Mouse (Mus musculus): ENCODE measurements around the gene Bsg.
A peak's percentile ranks its signal among the peaks of the same experiment; 100 is the strongest.
"Not testable (repeated sequence)": the region's sequence is repeated elsewhere in the genome, so short reads cannot be mapped to it uniquely, and the experiment has no call there.

Gene Bsg

DNA sequence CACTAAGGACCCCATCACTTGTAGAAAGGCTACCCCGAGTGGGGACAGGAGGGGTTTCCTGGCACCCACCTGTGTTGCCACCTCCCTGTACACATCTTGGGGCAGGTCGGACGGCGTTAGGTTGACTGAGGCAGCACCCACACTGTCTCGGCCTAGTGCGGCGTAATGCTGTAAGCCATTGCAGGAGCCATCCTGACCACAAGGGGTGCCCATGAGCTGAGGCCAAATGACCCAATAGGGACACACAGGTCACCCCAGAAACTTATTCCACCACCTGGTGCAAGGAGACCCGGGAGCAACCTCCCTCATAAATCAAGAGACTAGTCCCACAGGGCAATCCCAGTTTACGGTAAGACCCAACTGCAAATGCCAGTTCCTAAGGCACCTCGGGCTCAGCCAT is 34.0 kb downstream of the Bsg start:
- peak; percentile 36 for DNase-seq

DNA sequence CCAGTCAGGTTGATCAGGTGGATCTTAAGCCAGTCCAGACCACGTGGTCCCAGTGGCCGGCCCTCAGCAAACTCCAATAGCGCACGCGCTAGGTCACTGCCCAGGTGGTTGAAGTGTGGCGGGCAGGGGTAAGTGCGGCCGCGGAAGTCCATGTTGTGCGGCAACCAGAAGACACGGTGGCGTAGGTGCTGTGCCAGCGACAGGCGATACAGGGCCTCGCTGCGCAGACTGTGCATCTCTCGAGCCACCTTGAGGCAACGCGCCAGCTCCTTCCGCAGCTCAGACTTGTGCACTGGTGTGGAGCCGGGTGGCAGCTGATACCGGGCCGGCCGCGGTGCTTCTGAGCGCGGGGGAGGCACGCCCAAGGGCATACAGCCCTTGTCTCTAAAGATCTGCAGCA is 34.9 kb downstream of the Bsg start:
- DNase-seq: no peak

DNA sequence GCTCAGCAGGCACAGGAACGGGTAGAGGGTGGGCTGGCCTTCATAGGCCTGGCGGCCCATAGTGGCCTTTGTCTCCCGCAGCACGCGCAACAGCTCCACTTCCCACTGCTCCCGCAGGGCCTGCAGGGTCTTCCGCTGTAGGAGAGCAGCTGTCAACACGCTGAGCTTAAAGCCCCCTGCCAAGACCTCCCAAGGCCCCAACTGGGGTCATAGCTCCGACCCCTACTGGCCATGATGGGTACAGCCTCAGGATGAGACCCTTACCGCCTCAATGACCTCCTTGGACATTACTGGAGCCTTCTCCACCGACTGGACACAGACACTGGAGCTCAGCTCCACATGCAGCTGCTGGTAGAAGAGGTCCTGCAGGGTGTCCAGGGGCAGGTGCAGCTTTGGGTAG is 36.6 kb downstream of the Bsg start:
- DNase-seq: no peak

DNA sequence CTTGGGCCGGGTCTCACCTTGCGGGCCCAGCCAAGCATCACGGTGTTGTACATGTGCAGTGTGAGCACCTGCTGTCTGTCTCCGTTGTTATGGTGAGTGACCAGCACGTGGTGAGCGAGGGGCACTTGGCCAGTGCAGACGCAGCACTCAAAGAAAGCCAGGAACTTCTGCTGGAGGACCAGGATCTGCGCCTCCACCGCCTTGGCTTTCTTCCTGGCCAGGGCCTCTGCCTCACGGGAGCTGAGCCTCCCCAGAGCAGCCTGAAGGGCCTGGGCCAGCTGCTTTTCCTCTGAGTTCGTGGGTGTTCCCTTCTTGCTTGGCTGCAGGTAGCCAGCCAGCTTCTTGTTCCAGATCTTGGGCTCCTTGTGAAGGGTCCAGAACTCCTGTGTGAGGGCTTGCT is 38.9 kb downstream of the Bsg start:
- DNase-seq: no peak

DNA sequence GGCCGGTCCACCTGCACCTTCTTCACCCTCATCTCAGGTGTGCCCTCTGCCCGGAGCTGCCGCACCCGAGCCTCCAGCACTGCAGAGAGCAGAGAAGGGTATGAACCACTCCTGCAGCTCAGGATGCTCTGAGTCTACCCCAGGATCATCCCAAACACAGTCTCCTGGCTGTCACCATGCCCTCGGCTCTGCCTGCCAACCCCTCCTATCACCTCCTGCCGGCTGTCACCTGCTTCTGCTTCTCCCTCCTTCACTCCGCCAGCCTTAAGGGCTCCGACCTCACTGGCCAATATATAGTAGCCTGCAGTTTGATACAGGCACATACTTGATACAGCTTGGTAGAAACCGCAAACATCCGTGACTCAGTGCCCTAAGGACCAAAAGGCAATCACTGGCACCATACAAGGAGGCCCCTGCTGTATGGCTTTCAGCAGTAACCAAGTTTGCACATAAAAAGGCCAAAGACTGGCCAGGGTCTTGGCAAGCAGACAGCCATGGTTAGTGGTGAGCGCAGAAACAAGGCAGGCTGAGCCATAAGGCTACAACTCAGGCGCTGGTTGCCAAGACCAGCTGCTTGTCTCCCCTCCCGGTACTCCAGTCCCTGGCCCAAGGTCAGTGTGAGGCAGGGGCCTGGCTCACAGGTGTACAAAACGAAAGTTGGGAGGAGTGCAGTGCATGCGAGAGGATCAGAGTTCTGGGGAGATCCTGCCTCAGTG is 39.5 kb downstream of the Bsg start:
- DNase-seq: no peak

DNA sequence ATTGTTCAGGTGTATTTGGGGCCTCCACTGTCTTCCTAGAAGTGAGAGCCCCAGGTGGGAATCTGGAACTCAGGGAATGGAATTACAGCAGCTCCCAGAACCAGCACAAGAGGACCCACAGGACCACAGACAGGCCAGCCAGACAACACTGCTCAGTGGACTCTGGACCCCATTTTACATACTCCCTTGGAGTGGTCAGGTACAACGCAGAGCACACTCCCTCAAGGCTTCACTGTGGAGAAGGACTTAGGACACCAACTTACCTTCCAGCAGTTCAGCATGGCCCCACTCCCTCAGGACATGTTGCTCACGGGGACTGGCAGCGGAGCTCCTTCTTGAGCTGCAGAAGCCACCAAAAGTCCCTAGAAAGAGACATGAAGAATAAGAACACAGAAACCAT is 41.1 kb downstream of the Bsg start:
- no peak for DNase-seq

DNA sequence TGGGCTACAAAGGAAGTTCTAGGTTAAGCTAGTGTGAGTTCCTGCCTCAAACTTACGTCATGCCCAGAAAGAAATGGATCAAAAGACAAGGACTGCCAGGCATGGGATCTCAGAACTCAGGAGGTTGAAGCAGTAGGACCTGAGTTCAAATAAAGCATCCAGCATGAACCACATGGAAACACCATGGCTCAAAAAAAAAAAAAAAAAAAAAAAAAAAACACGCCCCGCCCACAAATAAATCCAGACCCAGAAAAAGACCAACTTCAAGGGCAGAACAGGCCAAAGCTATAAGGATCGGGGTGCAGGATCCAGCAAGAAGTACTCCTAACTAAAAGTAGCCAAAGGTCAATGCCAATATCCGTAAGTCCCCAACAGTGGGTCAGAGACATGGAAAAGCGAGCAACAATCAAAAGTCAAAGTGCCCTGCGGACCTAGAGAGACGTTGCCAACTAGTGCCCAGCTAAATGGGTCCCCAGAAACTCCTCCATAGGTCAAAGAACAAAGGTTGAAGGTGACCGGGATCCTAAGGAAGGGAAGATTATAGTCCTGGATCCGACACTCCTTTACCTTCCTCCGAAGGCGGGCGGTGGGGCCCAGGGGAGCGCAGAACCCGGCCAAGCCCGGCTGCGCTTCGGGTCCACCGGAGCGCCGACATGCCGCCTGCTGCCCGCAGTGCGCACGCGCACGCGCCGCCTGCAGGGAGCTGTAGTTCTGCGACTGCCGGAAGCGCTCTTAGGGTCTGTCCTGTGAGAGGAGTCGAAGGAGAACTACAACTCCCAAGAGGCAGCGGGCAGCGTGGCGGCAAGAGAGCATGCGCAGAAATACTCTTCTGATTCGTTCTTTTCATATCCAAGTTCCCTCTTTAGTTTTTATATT is 41.8 kb downstream of the Bsg start, which contains the start of gene Polrmt:
Gene Polrmt (minus strand): TSS at position 684 of the 876 bp plus-strand sequence.
- peak; percentile 96 for DNase-seq

DNA sequence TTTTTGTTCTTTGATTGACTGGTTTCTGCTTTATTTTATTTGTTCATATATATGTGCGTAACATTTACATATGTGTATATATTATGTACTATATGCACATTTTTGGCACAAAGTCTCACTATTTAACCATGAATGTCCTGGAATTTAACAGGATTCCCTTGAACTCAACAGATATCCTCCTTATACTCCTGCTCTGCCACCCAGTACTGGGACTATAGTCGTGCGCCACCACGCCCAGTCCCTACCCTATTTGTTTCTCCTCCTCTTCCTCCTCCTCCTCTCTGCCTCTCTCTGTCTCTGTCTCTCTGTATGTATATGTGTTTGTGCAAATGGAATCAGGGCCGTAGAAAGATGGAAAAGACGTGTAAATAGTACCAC is 42.5 kb downstream of the Bsg start:
- peak; percentile 31 for DNase-seq

DNA sequence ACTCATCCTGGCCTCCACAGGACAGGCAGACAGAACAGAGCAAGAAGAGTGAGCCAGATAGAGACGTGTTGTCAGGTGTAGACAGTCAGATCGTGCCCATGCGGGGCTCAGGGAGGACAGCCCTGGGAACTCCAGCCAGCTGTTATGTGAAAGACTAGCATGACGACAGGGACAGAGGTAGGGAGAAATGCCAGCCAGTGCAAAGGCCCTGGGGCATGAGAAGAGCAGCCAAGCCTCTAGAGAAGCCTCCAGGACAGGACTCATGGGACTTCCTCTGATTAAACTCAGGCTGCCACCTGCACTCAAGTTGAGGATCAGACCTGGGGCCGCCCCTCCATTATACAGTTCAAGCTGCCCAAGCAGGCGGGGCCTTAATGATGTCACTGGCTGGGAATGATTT is 44.2 kb downstream of the Bsg start:
- no peak for DNase-seq

DNA sequence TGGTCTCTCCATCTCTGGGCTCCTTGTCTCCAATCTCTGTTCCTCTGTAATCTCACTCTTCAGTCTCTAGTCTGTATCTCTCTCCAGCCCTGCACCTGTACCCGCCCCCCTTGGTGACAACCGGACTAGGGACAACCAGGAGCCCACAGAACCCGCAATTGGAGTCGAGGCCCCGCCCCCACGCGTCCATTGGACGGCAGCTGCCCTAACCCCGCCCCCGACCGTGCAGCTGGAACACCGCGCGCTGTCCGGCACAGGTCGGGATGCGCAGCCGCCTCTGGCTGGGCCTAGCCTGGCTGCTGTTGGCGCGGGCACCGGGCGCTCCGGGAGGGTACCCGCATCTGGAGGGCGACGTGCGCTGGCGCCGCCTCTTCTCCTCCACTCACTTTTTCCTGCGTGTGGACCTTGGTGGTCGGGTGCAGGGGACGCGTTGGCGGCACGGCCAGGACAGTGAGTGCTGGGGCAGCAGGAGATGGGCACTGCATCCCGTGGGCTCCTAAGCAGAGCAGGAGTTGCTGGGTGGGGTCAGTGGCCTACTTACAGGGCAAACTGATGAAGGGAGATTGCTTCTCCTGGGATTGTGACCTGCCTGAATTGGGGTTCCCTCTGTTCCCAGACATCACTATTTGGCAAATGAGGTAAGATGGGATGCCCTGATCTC is 50.7 kb downstream of the Bsg start, which contains the start of gene Fgf22:
Gene Fgf22 (plus strand): TSS at position 221 of the 661 bp plus-strand sequence.
- DNase-seq: peak; percentile 38

DNA sequence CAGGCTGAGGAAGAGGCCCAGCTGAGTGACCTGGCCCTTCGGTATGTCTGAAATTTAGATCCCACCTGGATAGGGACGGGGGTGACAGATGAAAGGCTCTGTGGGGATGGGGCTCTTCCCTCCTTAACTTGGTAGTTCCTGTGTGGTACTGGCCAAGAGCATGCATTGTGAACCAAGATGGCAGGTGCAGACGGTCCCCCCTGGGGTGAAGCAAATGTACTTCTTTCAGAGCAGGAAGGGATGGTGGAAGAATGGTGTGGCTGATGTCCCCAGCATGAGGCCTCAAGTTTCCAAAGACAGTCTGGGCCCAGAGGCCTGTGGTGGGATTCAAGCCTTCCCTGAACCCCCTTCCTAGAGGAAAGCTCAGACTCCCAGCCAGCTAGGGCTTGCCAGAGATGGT is 51.6 kb downstream of the Bsg start:
- DNase-seq: no peak

DNA sequence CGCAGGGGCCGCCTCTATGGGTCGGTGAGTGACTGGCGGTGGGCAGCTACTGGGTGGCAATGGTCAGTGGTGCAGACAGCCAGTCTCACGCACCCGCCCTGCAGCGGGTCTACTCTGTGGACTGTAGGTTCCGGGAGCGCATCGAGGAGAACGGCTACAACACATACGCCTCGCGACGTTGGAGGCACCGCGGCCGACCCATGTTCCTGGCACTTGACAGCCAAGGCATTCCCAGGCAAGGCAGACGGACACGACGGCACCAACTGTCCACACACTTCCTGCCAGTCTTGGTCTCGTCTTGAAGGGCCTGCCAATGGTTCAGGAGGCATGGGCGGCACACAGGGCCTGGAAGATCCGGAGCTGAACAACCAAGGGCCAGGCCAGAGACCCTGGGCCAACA is 52.4 kb downstream of the Bsg start:
- no peak for DNase-seq

DNA sequence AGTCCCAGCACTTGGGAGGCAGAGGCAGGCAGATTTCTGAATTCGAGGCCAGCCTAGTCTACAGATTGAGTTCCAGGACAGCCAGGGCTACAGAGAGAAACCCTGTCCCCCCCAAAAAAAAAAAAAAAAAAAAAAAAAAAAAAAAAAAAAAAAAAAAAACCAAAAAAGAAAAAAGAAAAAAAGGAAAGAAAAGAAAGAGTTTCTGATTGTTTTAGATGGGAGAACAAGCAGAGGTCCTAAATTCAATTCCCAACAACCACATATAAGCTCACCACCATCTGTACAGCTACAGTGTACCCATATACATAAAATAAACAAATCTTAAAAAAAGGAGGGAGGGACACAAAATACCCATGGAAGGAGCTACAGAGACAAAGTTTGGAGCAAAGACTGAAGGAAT is 55.4 kb downstream of the Bsg start:
- DNase-seq: not testable (repeated sequence)

DNA sequence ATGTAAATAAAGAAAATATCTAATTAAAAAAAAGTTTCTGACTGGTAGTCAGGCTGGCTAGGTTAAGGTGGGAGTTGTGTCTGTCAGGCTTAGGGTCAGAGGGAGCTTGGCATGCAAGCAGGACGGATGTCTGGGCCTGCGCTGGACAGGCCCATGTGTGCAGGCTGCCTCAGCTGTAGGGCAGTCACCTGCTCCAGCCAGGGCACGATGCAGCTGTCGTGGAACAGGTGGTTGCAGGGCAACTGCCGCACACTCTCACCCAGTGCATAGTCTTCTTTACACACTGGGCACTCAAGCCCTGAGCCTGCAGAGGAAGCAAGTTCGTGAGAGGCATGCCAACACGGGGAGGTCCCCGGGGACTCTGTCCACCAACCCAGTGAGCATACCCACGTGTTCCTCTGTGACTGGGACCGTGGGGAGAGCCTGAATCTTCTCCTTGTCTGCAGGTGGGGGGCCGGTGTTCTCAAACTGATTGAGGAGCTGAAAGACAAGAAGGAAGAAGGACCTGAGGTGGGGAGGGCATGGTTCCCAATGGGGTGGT is 56.4 kb downstream of the Bsg start:
- no peak for DNase-seq

Measured in thymus, postnatal 14 days (tissue).